Mouse (Mus musculus) lung, embryonic 16.5 days (tissue): Measurements from ENCODE around the gene Gm11214. TPM values are rescaled to one million over a fixed set of nuclear protein-coding genes. Genes with fewer than 3 reads are reported as not detected.

Experiments
- ATAC-seq: fragments of 200-750 bp; cut with Nextera tagmentation; 2 replicates; pipeline ENCODE4 v1.8.0; 2017; ENCODE audit warnings: low read depth, mild to moderate bottlenecking, moderate library complexity
- H3K27ac ChIP-seq: fragments of 300-500 bp; sonication (generic); 2 replicates; pipeline ENCODE4 v1.5.1; 2014; ENCODE audit warnings: mild to moderate bottlenecking, control low read depth, low read length
- H3K27me3 ChIP-seq: fragments of 300-500 bp; sonication (generic); 2 replicates; pipeline ENCODE4 v1.6.1; 2014; ENCODE audit warnings: low read depth, low read length, mixed read lengths; ENCODE audit not compliant: control insufficient read depth, insufficient read depth
- H3K36me3 ChIP-seq: fragments of 300-500 bp; sonication (generic); 2 replicates; pipeline ENCODE4 v1.6.1; 2014; ENCODE audit warnings: low read length; ENCODE audit not compliant: control insufficient read depth, insufficient read depth
- H3K4me1 ChIP-seq: fragments of 300-500 bp; sonication (generic); replicated peaks from 2 replicates; pipeline ENCODE4 v1.6.1; 2014; ENCODE audit warnings: low read length, mixed read lengths; ENCODE audit not compliant: control insufficient read depth, insufficient read depth
- H3K4me2 ChIP-seq: fragments of 300-500 bp; sonication (generic); 2 replicates; pipeline ENCODE4 v1.6.1; 2014; ENCODE audit warnings: low read depth, low read length, control low read depth
- H3K4me3 ChIP-seq: fragments of 300-500 bp; sonication (generic); 2 replicates; pipeline ENCODE4 v1.5.1; 2014; ENCODE audit warnings: mild to moderate bottlenecking, low read length, control low read depth
- H3K9ac ChIP-seq: fragments of 300-500 bp; sonication (generic); 2 replicates; pipeline ENCODE4 v1.6.1; 2014; ENCODE audit warnings: low read length, control low read depth
- H3K9me3 ChIP-seq: fragments of 300-500 bp; sonication (generic); 2 replicates; pipeline ENCODE4 v1.6.1; 2016; ENCODE audit warnings: low read length; ENCODE audit not compliant: control insufficient read depth
- WGBS: fragments of 180-500 bp; shearing (Covaris S2); extraction: QIAGEN DNeasy Blood & Tissue Kit; methylation state at CpG from one replicate; pipeline ENCODE4 v1.1.7; 2014; 5-methylcytosine and 5-hydroxymethylcytosine counted together
- polyA plus RNA-seq: library from polyadenylated mRNA; unstranded; fragments of >200 nt; fragmentation: Nextera tagmentation; extraction: Ambion mirVana; gene quantifications from 2 replicates; pipeline ENCODE4 v1.2.1, GENCODE M21; 2015

Gene Gm11214
- polyA plus RNA-seq, 1 experiment from 2014 or later = not detected

- ATAC-seq = no peak
- no peaks in the 10 kb centered on the region for H3K9me3 ChIP-seq
- no peak overlapping the region for H3K4me2 ChIP-seq
- H3K9ac ChIP-seq = no peak overlapping the region
- H3K4me1 ChIP-seq = no peaks in the 10 kb centered on the region
- H3K36me3 ChIP-seq = no peaks in the 10 kb centered on the region
- no peak overlapping the region for H3K4me3 ChIP-seq
- H3K27ac ChIP-seq = no peak overlapping the region
- WGBS = 46% methylated on average over 2 of the region's 2 CpGs
- no peaks in the 10 kb centered on the region; the same call in 1 of the 2 replicates for H3K27me3 ChIP-seq
Observed at GRCm38 (mm10) chr4:63675128-63675527, 11.9 kb upstream of the Gm11214 start.

- Histone ChIP-seq H3K9ac (no peak overlapping the region), H3K27me3 (no peaks in the 10 kb centered on the region), H3K36me3 (no peaks in the 10 kb centered on the region), H3K9me3 (no peaks in the 10 kb centered on the region), H3K27ac (no peak overlapping the region), H3K4me1 (no peaks in the 10 kb centered on the region), H3K4me3 (no peak overlapping the region), H3K4me2 (no peak overlapping the region)
- 59% methylated on average over 4 of the region's 4 CpGs for WGBS
- no peak for ATAC-seq
Observed at GRCm38 (mm10) chr4:63668255-63668654, 5.1 kb upstream of the Gm11214 start.

- Histone ChIP-seq H3K36me3 (no peaks in the 10 kb centered on the region), H3K4me1 (no peaks in the 10 kb centered on the region), H3K27me3 (no peaks in the 10 kb centered on the region), H3K9me3 (no peaks in the 10 kb centered on the region), H3K27ac (no peak overlapping the region), H3K4me3 (no peak overlapping the region), H3K9ac (no peak overlapping the region), H3K4me2 (no peak overlapping the region)
- 56% methylated on average over 7 of the region's 7 CpGs for WGBS
- ATAC-seq = no peak
Observed at GRCm38 (mm10) chr4:63665738-63666137, 2.6 kb upstream of the Gm11214 start.

- H3K9me3 ChIP-seq = no peaks in the 10 kb centered on the region
- H3K27ac ChIP-seq = no peak overlapping the region
- H3K27me3 ChIP-seq = no peaks in the 10 kb centered on the region
- H3K4me1 ChIP-seq = no peaks in the 10 kb centered on the region
- WGBS = 76% methylated on average over 1 of the region's 1 CpGs
- H3K36me3 ChIP-seq = no peaks in the 10 kb centered on the region
- H3K9ac ChIP-seq = no peak overlapping the region
- no peak for ATAC-seq
- no peak overlapping the region for H3K4me2 ChIP-seq
- H3K4me3 ChIP-seq = no peak overlapping the region
Observed at GRCm38 (mm10) chr4:63661857-63662256, 1.3 kb downstream of the Gm11214 start.

GRCm38 (mm10) chr4:63661426-63661825 is 1.8 kb downstream of the Gm11214 start:
- Histone ChIP-seq H3K9me3 (no peaks in the 10 kb centered on the region), H3K27ac (no peak overlapping the region), H3K4me3 (no peak overlapping the region), H3K4me1 (no peaks in the 10 kb centered on the region), H3K27me3 (no peaks in the 10 kb centered on the region), H3K36me3 (no peaks in the 10 kb centered on the region), H3K4me2 (no peak overlapping the region), H3K9ac (no peak overlapping the region)
- WGBS = 83% methylated on average over 1 of the region's 1 CpGs
- ATAC-seq = no peak

GRCm38 (mm10) chr4:63659775-63660174 is 3.4 kb downstream of the Gm11214 start:
- Histone ChIP-seq H3K4me2 (no peak overlapping the region), H3K27me3 (no peaks in the 10 kb centered on the region), H3K9ac (no peak overlapping the region), H3K27ac (no peak overlapping the region), H3K4me1 (no peaks in the 10 kb centered on the region), H3K9me3 (no peaks in the 10 kb centered on the region), H3K36me3 (no peaks in the 10 kb centered on the region), H3K4me3 (no peak overlapping the region)
- ATAC-seq = no peak
- WGBS = 88% methylated on average over 1 of the region's 1 CpGs

- Histone ChIP-seq H3K4me2 (no peak overlapping the region), H3K9me3 (no peaks in the 10 kb centered on the region), H3K27me3 (no peaks in the 10 kb centered on the region), H3K4me3 (no peak overlapping the region), H3K36me3 (no peaks in the 10 kb centered on the region), H3K4me1 (no peaks in the 10 kb centered on the region), H3K9ac (no peak overlapping the region), H3K27ac (no peak overlapping the region)
- 33% methylated on average over 4 of the region's 4 CpGs for WGBS
- no peak for ATAC-seq
Observed at GRCm38 (mm10) chr4:63659086-63659485, 4.1 kb downstream of the Gm11214 start.

- WGBS = 67% methylated on average over 1 of the region's 1 CpGs
- no peaks in the 10 kb centered on the region for H3K4me1 ChIP-seq
- no peak for ATAC-seq
Observed at GRCm38 (mm10) chr4:63654381-63654780, 8.8 kb downstream of the Gm11214 start.

GRCm38 (mm10) chr4:63643956-63644726 is 19.0 kb downstream of the Gm11214 start:
- Histone ChIP-seq H3K9ac (no peak overlapping the region), H3K9me3 (no peaks in the 10 kb centered on the region), H3K27ac (no peak overlapping the region), H3K4me1 (no peaks in the 10 kb centered on the region), H3K36me3 (no peaks in the 10 kb centered on the region), H3K4me2 (no peak overlapping the region), H3K27me3 (no peaks in the 10 kb centered on the region), H3K4me3 (no peak overlapping the region)
- no peak for ATAC-seq

More at GRCm38 (mm10) chr4:63654381-63654780, 8.8 kb downstream of the Gm11214 start:
- Histone ChIP-seq H3K4me3 (no peak overlapping the region), H3K36me3 (no peaks in the 10 kb centered on the region), H3K9ac (no peak overlapping the region), H3K9me3 (no peaks in the 10 kb centered on the region), H3K27me3 (no peaks in the 10 kb centered on the region), H3K27ac (no peak overlapping the region), H3K4me2 (no peak overlapping the region)
